Mouse (Mus musculus) heart, postnatal 0 days (tissue): Measurements from ENCODE around the gene Tmem263.

Experiments used
- CTCF ChIP-seq: IDR thresholded peaks from 2 replicates; pipeline ENCODE4 v1.5.1; 2016; ENCODE audit warnings: antibody characterized with exemption, control low read depth, low read depth
- EP300 ChIP-seq: IDR thresholded peaks from 2 replicates; pipeline ENCODE4 v1.6.1; 2016; ENCODE audit warnings: antibody characterized with exemption, low read depth

DNA sequence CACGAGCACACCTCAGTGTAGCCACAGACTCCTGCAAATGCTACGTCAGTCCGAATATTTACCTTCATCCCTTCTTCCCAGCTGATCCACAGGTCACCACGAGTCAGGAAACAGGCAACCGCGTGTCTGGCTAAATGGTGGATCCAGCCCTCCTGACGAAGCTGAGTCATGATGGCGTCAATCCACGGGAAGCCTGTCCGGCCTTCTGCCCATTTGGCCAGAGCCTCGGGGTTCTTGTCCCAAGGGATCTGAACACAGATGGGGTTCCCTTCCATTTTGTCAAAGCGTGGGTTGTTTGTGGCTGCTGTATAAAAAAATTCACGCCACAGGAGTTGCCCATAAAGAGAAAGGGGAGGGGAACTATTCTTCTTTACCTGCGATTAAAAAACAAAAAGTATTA is 43.9 kb downstream of the Tmem263 start:
- TF ChIP-seq EP300 (no peak), CTCF (no peak)
